Mouse (Mus musculus) MN1 (cell line): ENCODE results near the gene Drd1.
A peak's percentile ranks its signal among the peaks of the same experiment; 100 is the strongest.

Source experiments
- DNase-seq: peaks from one replicate; pipeline ENCODE4 v3.0.0-alpha.2; 2016; ENCODE audit warnings: low spot score

Gene Drd1

DNA sequence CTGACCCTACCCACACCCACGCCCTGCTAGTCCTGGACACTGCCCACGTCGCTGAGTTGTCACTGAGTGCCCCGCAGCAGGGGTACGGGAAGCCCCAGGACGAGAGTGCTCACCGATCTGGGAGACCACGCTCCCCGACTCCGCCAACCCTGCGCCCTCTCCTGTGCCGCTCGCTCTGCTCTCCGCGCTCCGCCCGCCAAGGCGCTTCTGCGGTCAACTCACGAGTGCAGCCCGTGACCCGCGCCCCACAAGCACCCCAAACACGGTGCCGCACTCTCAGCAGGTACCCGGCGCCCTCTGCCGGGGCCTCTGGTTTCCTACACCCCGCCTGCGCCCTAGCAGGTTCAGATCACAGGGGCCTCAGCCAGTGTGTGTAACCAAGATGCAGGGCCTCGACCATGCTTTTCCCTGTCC, at the start of gene Drd1:
Gene Drd1 (minus strand): TSS at position 258 of the 414 bp plus-strand sequence.
- peak; percentile 58 for DNase-seq

GRCm38 (mm10) chr13:54103866-54104265, 48.4 kb upstream of the Drd1 start:
- no peak for DNase-seq

DNA sequence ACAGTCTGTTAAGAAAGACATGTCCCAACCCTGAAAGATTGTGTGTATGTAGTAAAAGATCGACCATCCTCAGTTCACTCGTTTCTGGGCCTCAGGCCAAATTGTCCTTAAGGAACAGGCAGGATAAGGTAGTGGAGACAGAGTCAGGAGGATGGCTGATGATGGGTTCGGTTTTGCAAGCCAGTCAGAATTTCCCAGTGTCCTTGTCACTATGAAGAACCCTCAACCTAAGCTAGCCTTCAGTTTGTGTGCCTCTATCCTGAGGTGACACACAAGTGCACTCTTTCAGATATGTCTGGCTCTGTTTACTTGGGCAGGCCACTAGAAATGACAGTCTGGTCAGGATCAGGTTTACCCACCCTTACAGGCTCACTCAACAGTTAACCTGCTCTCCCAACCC, 47.8 kb upstream of the Drd1 start:
- no peak for DNase-seq

- DNase-seq: no peak
Observed at GRCm38 (mm10) chr13:54102061-54102460, 46.6 kb upstream of the Drd1 start.

- peak; percentile 26 for DNase-seq
Observed at GRCm38 (mm10) chr13:54101031-54101820, 45.7 kb upstream of the Drd1 start.

- no peak for DNase-seq
Observed at GRCm38 (mm10) chr13:54097797-54098196, 42.3 kb upstream of the Drd1 start.

DNA sequence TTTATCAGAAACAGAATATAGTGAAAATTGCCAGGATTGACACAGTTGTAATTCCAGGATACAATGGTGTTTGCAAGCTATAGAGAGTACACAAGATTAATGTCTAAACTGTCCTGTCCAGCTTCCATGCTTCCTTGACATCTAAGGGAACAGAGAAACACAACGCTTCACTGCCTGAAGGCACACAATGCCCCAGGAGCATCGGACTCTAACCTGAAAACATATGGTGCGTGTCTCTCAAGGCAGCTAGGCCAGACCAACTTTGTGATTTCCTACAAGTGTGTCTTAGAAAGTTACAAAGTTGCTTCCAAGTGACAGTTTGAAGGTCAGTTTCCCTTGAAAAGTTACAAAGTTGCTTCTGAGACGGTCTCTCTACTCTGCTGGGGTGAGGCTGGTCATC, 41.7 kb upstream of the Drd1 start:
- no peak for DNase-seq

DNA sequence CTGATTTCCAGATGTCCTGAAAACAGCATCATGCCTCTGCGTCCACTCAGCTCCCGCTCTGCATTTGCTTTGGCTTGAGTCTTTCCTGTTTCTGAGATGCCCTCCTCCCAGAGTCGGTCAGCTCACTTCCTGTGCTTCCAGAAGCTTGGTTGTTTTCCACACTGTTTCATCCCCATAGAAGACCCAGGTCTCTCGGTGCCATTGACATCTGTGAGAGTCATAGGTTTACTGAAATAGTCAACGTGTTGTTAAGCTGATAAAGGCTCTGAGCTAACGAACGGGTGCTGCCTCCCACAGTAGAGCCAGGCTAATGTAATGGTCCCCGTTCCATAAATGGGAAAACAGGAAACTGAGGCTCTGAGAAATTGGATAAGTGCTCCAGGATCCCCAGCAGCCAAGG, 40.2 kb upstream of the Drd1 start:
- DNase-seq: no peak

DNA sequence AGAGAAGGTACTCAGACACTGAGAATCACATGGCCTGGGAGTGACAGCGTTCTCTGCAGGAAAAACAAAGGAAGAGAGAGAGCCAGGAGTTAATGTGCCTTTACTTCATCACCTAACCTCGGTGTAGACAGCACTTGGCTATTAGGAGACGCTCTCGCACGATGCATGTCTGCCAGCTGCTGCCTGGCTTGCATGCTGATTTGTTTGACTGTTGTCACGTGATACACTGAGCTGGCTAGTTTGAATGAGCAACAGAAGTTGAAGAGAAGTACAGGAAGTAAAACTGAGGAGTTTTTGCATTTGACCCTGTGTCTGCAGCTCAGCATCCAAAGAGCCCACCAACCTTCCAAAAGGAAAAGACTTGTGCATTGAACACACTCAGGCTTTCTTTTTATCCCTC, 39.5 kb upstream of the Drd1 start:
- DNase-seq: no peak

GRCm38 (mm10) chr13:54094349-54094748, 38.8 kb upstream of the Drd1 start:
- no peak for DNase-seq

GRCm38 (mm10) chr13:54091719-54092118, 36.2 kb upstream of the Drd1 start:
- DNase-seq: no peak

- DNase-seq: no peak
Observed at GRCm38 (mm10) chr13:54085266-54085665, 29.8 kb upstream of the Drd1 start.

DNA sequence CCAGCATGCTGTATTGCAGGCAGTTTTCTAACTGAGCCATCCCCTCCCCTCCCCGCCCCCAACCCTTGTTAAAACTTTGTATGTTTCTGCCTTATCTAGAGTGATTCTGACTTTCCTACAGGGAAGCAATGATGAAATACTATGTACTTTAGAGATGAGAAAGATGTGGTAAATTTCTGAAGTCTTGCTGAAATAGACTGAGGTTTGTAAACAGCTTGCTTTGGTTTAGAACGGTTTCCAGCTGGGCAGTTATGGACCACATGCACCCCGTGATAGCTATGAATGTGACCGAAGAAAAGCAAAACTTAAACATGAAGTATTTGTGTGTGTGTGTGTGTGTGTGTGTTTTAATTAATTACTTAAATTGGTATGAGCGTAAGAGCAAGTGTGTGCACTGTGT, 29.3 kb upstream of the Drd1 start:
- no peak for DNase-seq

DNA sequence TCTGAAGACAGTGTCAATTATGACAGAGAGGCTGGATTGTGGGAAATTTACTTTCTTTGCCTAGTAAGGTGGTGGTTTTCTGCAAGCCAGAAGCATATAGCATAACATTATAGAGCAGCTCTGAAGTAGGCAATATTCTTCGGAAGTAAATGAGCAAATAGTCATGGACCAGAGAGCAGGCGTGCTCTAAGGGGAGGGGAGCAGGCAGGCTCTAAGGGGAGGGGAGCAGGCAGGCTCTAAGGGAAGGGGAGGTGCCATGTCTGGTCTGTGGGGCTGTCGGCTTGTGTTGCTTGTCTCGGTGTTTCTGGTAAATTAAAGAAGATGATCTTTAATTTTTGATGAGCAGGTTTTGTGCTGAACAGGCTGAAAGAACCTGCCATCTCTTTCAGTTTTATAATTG, 28.7 kb upstream of the Drd1 start:
- DNase-seq: no peak

GRCm38 (mm10) chr13:54082946-54083345, 27.4 kb upstream of the Drd1 start:
- no peak for DNase-seq

GRCm38 (mm10) chr13:54080785-54081184, 25.3 kb upstream of the Drd1 start:
- no peak for DNase-seq

DNA sequence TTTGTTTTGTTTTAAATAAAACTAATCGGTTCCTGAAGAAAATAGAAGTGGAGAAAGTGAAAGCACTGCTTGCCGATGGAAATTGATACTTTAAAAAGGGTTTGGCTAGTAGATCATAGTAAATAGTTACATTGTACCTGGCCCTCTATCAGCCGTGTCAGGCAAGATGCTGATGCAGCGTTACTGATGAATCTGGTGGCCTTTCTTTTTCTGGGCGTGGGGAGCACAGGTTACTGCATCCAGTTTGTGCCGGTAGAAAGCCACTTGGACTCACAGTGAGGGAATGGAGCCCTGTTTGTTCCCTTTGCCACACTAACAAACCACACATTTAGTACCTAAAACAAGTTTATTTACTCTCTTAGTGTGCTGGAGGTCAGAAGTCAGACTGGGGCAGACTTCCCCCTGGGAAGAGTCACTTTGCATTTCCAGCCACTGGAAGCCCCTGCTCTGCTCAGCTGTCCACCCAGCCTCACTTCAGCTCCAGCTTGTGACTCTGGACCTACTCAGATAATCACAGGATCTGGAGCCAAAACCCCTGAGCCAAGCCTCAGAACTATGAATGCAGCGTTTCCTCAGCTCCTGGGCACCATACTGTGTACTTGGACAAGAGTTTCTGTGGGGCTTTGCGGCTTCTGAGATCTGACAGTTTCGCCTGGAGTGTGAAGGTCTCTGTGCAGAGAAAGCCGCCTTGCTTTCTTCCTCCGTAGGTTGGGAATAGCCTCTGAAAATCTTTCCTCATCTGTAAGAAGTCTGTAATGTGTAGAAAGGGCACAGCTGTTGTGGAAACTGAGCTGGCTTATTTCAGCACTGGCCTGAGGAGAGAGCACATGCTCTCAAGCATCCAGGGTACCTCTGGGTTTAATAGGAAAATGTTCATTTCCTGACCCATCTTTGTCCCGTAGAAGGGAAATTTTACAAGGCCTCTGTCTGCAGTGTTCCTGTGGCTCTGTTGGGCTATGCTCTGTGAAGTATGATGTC, 24.6 kb upstream of the Drd1 start:
- no peak for DNase-seq

GRCm38 (mm10) chr13:54077470-54078174, 22.1 kb upstream of the Drd1 start:
- no peak for DNase-seq

GRCm38 (mm10) chr13:54076762-54077460, 21.4 kb upstream of the Drd1 start:
- DNase-seq: no peak

GRCm38 (mm10) chr13:54076051-54076450, 20.5 kb upstream of the Drd1 start:
- DNase-seq: no peak

- no peak for DNase-seq
Observed at GRCm38 (mm10) chr13:54075416-54075815, 19.9 kb upstream of the Drd1 start.

GRCm38 (mm10) chr13:54073491-54073890, 18.0 kb upstream of the Drd1 start:
- DNase-seq: no peak
